Mouse (Mus musculus) right cerebral cortex, adult 18-20 months (tissue): ENCODE results near the gene Nfam1.

Source experiments
- DNase-seq: peaks from one replicate; pipeline ENCODE4 v3.0.0; 2022; ENCODE audit warnings: mixed read lengths

The Nfam1 gene

GRCm38 (mm10) chr15:82956721-82957120 lies 76.4 kb downstream of the Nfam1 start:
- no peak for DNase-seq

- no peak for DNase-seq
These were observed 76.8 kb downstream of the Nfam1 start for GRCm38 (mm10) chr15:82956310-82956709.

GRCm38 (mm10) chr15:82955286-82955685 lies 77.8 kb downstream of the Nfam1 start:
- no peak for DNase-seq

GRCm38 (mm10) chr15:82954034-82954433 lies 79.1 kb downstream of the Nfam1 start:
- no peak for DNase-seq

GRCm38 (mm10) chr15:82953096-82953495 lies 80.0 kb downstream of the Nfam1 start:
- no peak for DNase-seq

GRCm38 (mm10) chr15:82952292-82952705 lies 80.8 kb downstream of the Nfam1 start:
- DNase-seq: peak; percentile 54

- no peak for DNase-seq
These were observed 82.9 kb downstream of the Nfam1 start for GRCm38 (mm10) chr15:82950246-82950645.

GRCm38 (mm10) chr15:82947431-82947830 lies 85.7 kb downstream of the Nfam1 start:
- no peak for DNase-seq

GRCm38 (mm10) chr15:82944479-82945195 lies 88.5 kb downstream of the Nfam1 start:
- DNase-seq: no peak
